Mouse (Mus musculus) left cerebral cortex, postnatal 25 days (tissue): ENCODE results near the gene Gas7. TPM values are rescaled to one million over a fixed set of nuclear protein-coding genes. Genes with fewer than 3 reads are reported as not detected.

ENCODE experiments used
- DNase-seq, 2 experiments: peaks; one replicate each; pipeline ENCODE4 v3.0.0; 2022; ENCODE audit warnings: low spot score in 2 of 2, mixed read lengths in 1 of 2
- intact Hi-C: fragments of 180-260 bp; cut with DNase I; formaldehyde crosslinking; loops from one replicate; pipeline ENCODE4 v1.15.1; 2025
- total RNA-seq, 2 experiments: library from RNA; stranded (reverse); gene quantifications; 2 replicates each; pipeline ENCODE4 v1.2.3; 2021

The Gas7 gene
- total RNA-seq, 2 experiments from 2014 or later: 544 to 566 TPM

- peak in 1 of 2 experiments; percentile 78 for DNase-seq
- intact Hi-C loops: no loop called here
Measured at GRCm38 (mm10) chr11:67727095-67727494, 271.9 kb downstream of the Gas7 start.

GRCm38 (mm10) chr11:67728726-67729125 lies 273.5 kb downstream of the Gas7 start:
- no peak for DNase-seq
- intact Hi-C loops: no loop called here

DNA sequence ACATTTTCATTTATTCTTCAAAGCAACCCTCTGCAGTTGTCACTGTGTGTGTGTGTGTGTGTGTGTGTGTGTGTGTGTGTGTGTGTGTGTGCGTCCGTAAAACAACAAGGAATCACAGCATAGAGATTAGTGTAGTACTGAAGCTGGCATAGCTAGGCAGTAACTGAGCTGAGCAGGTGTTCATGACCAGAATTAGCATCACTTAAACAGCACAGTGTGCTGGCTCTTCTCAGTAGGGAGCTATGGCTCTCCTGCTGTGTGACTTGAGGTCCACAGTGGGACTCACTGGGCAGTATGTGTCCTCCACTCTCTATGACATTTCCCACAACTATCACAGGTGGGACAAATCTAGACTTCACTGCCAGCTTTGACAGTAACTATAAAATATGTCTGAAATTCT lies 275.8 kb downstream of the Gas7 start:
- intact Hi-C loops: no loop called here
- DNase-seq: no peak

DNA sequence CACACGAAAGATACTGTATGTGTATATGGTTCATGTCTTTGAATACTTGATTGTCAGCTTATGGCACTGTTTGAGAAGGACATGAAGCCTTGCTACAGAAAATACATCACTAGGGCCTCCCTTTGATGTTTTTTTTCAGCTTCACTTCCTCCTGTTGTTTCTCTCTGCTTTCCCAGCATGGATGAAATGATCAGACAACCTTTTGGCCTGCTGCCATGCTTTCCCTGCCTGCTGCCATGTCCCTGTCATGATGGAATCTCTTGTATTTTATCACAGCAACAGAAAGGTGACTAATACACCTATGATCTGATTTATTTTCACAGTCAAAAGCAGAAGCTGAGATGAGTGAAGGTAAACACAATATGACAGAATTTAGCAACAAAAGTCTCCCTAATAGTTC lies 278.5 kb downstream of the Gas7 start:
- intact Hi-C loops: no loop called here
- DNase-seq: no peak

- intact Hi-C loops: no loop called here
- DNase-seq: peak in 1 of 2 experiments; percentile 84
Measured at GRCm38 (mm10) chr11:67734597-67734996, 279.4 kb downstream of the Gas7 start.

DNA sequence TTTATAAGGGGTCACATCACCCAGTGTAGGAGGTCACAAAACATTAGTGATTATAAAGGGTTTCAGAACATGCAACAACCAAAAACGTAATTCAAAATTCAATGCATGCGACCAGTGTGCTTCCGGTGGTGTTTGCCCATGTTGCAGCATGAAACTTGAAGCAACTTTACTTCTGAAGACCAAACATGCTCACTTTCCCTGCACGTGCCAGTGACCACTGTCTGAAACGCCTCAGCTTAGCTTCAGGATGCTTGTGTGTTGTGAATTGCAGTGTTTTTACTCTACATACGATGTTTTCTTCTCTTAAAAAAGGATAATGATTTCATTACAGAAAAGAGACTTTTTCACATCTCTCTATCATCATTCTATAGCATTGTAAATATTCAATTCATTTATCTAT lies 283.1 kb downstream of the Gas7 start:
- DNase-seq: no peak
- intact Hi-C loops: no loop called here

Other genes with a start within 250 kb of the Gas7 start
- gene Myh4, start 217.4 kb upstream of the Gas7 start, total RNA-seq: under 1 TPM; 0.21 to 0.25 TPM
- under 1 TPM; 0.44 to 0.48 TPM for gene Myh8, start 178.3 kb upstream of the Gas7 start, total RNA-seq
- under 1 TPM; 0.16 to 0.23 TPM for gene Myh13, start 133.8 kb upstream of the Gas7 start, total RNA-seq
- 1 to 10 TPM; 1.1 TPM for gene Rcvrn, start 239.9 kb downstream of the Gas7 start, total RNA-seq